Mouse (Mus musculus): ENCODE data around the gene Ank3. TPM values are rescaled to one million over a fixed set of nuclear protein-coding genes. Genes with fewer than 3 reads are reported as not detected.

The Ank3 gene
- total and polyA plus RNA-seq, 2 experiments from 2014 or later, result 56.7 to 267 TPM

DNA sequence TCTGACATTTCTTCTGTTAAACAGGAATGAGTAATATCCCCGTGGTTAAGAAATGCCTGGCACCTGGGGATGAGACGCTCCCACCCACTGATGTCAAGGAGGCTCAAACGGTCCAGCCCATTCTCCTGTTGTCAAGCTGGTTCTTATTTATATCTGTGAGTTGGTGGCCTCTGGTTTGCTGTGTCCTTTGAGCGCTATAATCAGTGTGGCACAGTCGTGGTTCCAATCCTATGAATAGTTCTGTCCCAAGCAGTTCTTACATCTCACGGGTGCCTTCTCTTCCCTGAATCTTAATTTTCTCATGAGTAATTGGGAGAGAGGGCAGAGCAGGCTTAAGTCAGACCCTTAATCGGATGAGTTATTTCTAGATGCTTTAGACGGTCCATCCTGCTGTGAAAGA is 40.9 kb downstream of the Ank3 start:
- DNase-seq (no peak), ATAC-seq (no peak)
- no peak overlapping the region for H3K4me2 ChIP-seq (ENCODE audit: low read depth)
- TF ChIP-seq CTCF (IDR thresholded peaks at IDR 0.05; ENCODE audit: low read depth), result no peak
- H3K27ac ChIP-seq (ENCODE audit: low read depth, low read length), result no peak overlapping the region
- no peaks in the 10 kb centered on the region for H3K9me3 ChIP-seq (ENCODE audit: low read length)
- no peaks in the 10 kb centered on the region for H3K4me1 ChIP-seq (ENCODE audit: insufficient read depth)
- no peak overlapping the region for H3K9ac ChIP-seq
- H3K36me3 ChIP-seq (ENCODE audit: insufficient read depth), result no peaks in the 10 kb centered on the region
- H3K4me3 ChIP-seq (ENCODE audit: low read depth, low read length), result no peak overlapping the region
- WGBS, result 67% methylated on average over 8 of the region's 8 CpGs
- H3K27me3 ChIP-seq (ENCODE audit: insufficient read depth, low read length), result no peaks in the 10 kb centered on the region

DNA sequence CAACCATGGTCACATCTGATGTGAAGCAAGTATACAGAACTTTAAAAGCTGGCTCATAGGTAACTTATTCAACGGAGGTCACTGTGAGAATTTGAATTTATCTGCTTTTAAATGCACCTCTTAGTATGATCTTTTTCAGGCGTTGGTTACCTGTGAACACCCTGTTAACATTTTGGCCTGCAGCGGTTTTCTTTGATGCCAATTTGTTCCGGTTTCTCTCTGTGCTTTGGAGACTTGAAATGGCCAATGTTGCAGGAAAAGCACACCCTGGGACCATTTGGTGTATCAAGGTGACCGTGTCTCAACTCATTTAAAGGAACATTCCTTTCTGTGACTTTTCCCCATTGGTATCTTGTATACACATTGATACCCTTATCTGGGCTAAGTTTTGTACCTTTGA is 46.0 kb downstream of the Ank3 start:
- Histone ChIP-seq H3K4me1 (ENCODE audit: insufficient read depth) (no peaks in the 10 kb centered on the region), H3K36me3 (ENCODE audit: insufficient read depth) (no peaks in the 10 kb centered on the region), H3K27ac (ENCODE audit: low read depth, low read length) (no peak overlapping the region), H3K27me3 (ENCODE audit: insufficient read depth, low read length) (no peaks in the 10 kb centered on the region), H3K9ac (no peak overlapping the region), H3K4me2 (ENCODE audit: low read depth) (no peak overlapping the region), H3K4me3 (ENCODE audit: low read depth, low read length) (no peak overlapping the region), H3K9me3 (ENCODE audit: low read length) (no peaks in the 10 kb centered on the region)
- DNase-seq (no peak), ATAC-seq (no peak)
- no peak for TF ChIP-seq CTCF (IDR thresholded peaks at IDR 0.05; ENCODE audit: low read depth)
- 84% methylated on average over 5 of the region's 5 CpGs for WGBS

DNA sequence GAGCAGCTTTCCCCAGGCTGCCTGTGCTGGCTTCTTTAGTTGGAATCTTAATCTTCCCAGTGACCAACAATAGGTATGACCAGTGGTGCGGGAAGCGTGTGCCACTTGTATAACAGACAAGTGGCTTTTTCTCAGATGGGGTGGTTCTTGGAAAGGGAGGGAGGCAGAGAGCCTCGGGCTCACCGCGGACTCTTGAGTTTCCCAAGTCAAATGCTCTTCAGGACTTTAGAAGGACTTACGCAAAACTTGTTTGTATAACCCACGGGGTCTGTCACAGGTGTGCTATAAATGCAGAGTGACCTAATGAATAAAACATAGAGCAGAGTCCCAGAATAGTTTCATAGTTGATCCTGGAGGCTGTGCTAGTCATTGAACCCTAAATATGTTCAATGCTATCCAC is 47.4 kb downstream of the Ank3 start:
- H3K4me1 ChIP-seq (ENCODE audit: insufficient read depth), result no peaks in the 10 kb centered on the region
- H3K27ac ChIP-seq (ENCODE audit: low read depth, low read length), result no peak overlapping the region
- H3K36me3 ChIP-seq (ENCODE audit: insufficient read depth), result no peaks in the 10 kb centered on the region
- WGBS, result 61% methylated on average over 7 of the region's 7 CpGs
- H3K9ac ChIP-seq, result no peak overlapping the region
- H3K27me3 ChIP-seq (ENCODE audit: insufficient read depth, low read length), result no peaks in the 10 kb centered on the region
- H3K4me2 ChIP-seq (ENCODE audit: low read depth), result no peak overlapping the region
- TF ChIP-seq CTCF (IDR thresholded peaks at IDR 0.05; ENCODE audit: low read depth), result no peak
- H3K9me3 ChIP-seq (ENCODE audit: low read length), result no peaks in the 10 kb centered on the region
- DNase-seq (no peak), ATAC-seq (no peak)
- no peak overlapping the region for H3K4me3 ChIP-seq (ENCODE audit: low read depth, low read length)

DNA sequence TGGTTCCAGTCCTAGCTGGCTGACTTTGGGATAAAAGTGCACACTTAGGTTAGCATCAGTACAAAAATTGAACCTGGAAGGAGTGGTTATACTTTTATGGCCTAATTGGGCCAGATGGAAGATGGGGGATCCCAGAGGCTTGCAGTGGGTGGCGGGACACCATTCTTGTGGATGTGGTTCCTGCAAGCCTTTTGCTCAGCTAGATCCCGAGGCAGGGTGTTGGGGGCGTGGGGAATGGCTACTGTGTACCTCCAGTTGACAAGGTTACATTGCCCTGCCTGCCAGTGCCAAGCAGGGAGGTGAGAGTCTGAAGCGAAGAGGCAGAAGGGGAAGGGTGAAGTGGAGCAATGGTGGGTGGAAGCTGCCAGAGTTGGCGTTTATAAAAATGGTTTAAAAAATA is 48.0 kb downstream of the Ank3 start:
- Histone ChIP-seq H3K4me3 (ENCODE audit: low read depth, low read length) (no peak overlapping the region), H3K9ac (no peak overlapping the region), H3K9me3 (ENCODE audit: low read length) (no peaks in the 10 kb centered on the region), H3K36me3 (ENCODE audit: insufficient read depth) (no peaks in the 10 kb centered on the region), H3K4me1 (ENCODE audit: insufficient read depth) (no peaks in the 10 kb centered on the region), H3K27me3 (ENCODE audit: insufficient read depth, low read length) (no peaks in the 10 kb centered on the region), H3K4me2 (ENCODE audit: low read depth) (no peak overlapping the region), H3K27ac (ENCODE audit: low read depth, low read length) (no peak overlapping the region)
- no peak for DNase-seq
- no peak for ATAC-seq
- 86% methylated on average over 5 of the region's 5 CpGs for WGBS
- TF ChIP-seq CTCF (IDR thresholded peaks at IDR 0.05; ENCODE audit: low read depth), result no peak

DNA sequence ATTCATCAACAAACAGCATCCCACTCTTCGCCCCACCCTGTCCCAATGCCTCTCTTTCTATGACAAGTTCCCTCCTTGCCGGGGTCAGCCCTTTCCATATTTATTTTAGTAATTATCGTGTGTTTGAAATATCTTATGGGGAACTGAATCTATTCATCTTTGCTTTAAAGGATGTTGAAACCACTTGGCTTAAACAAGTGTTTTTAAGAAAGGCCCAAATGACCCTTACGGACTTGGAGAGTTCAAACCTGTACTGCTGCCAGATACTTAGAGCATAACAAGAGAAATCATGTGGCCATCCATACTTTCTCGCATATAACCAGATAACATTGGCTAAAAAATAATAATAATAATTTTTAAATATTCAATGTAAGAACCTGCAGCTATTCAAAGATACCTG is 48.7 kb downstream of the Ank3 start:
- Histone ChIP-seq H3K4me2 (ENCODE audit: low read depth) (no peak overlapping the region), H3K9me3 (ENCODE audit: low read length) (no peaks in the 10 kb centered on the region), H3K4me1 (ENCODE audit: insufficient read depth) (no peaks in the 10 kb centered on the region), H3K27me3 (ENCODE audit: insufficient read depth, low read length) (no peaks in the 10 kb centered on the region), H3K27ac (ENCODE audit: low read depth, low read length) (no peak overlapping the region), H3K9ac (no peak overlapping the region), H3K4me3 (ENCODE audit: low read depth, low read length) (no peak overlapping the region), H3K36me3 (ENCODE audit: insufficient read depth) (no peaks in the 10 kb centered on the region)
- DNase-seq (no peak), ATAC-seq (no peak)
- TF ChIP-seq CTCF (IDR thresholded peaks at IDR 0.05; ENCODE audit: low read depth), result no peak
- whole genome bisulfite sequencing, result 87% methylated on average over 5 of the region's 5 CpGs

DNA sequence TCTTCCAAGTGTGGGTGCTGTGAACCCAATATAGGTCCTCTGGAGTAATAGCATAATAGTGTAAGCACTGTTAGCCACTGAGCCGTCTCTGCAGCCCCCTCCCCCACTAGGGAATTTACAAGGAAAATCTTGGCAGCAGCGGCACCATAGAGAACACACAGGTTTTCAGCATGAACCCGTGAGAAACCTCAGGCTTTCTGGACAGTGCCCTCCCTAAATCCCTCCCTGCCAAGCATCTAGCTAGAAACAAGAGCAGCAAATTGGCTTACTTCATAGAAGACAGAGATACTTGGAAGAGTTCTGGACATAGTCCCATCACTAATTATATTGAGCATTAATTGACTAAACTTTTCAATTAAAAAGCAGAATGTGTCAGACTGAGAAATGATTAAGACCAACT is 49.6 kb downstream of the Ank3 start:
- H3K9me3 ChIP-seq (ENCODE audit: low read length), result no peaks in the 10 kb centered on the region
- no peaks in the 10 kb centered on the region for H3K4me1 ChIP-seq (ENCODE audit: insufficient read depth)
- 18% methylated on average over 3 of the region's 3 CpGs for WGBS
- no peak overlapping the region for H3K4me2 ChIP-seq (ENCODE audit: low read depth)
- ATAC-seq (no peak), DNase-seq (no peak)
- H3K27me3 ChIP-seq (ENCODE audit: insufficient read depth, low read length), result no peaks in the 10 kb centered on the region
- no peak for TF ChIP-seq CTCF (IDR thresholded peaks at IDR 0.05; ENCODE audit: low read depth)
- no peaks in the 10 kb centered on the region for H3K36me3 ChIP-seq (ENCODE audit: insufficient read depth)
- no peak overlapping the region for H3K9ac ChIP-seq
- no peak overlapping the region for H3K4me3 ChIP-seq (ENCODE audit: low read depth, low read length)
- no peak overlapping the region for H3K27ac ChIP-seq (ENCODE audit: low read depth, low read length)

DNA sequence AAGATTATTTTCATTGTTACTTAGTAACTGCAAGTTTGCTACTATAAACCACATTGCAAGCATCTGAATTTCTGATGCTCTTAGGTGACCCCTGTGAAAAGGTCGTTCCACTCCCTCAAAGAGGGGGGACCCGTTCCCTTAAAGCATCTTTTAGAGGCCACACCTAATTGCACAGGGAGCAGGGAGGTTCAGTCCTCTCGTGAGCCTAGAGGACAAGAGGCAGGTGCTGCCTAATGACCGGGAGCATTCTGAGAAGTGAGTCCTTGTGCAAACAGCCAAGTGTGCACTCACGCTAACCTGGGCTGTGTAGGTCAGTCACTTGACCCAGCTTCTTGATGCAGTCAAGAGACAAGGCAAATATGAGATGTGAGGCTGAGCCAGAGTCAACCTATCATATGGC is 52.4 kb downstream of the Ank3 start:
- no peak for DNase-seq
- Histone ChIP-seq H3K36me3 (ENCODE audit: insufficient read depth) (no peaks in the 10 kb centered on the region), H3K9ac (no peak overlapping the region), H3K4me2 (ENCODE audit: low read depth) (no peak overlapping the region), H3K4me3 (ENCODE audit: low read depth, low read length) (no peak overlapping the region), H3K4me1 (ENCODE audit: insufficient read depth) (no peaks in the 10 kb centered on the region), H3K27ac (ENCODE audit: low read depth, low read length) (no peak overlapping the region), H3K9me3 (ENCODE audit: low read length) (no peaks in the 10 kb centered on the region), H3K27me3 (ENCODE audit: insufficient read depth, low read length) (no peaks in the 10 kb centered on the region)
- WGBS, result 75% methylated on average over 5 of the region's 5 CpGs
- no peak for TF ChIP-seq CTCF (IDR thresholded peaks at IDR 0.05; ENCODE audit: low read depth)
- no peak for ATAC-seq

Data from forebrain, postnatal 0 days (tissue).